Mouse (Mus musculus): ENCODE data around the gene Slc38a2.

Slc38a2 gene

GRCm38 (mm10) chr15:96720146-96720545 lies 20.6 kb upstream of the Slc38a2 start:
- CTCF ChIA-PET = no interaction called here

GRCm38 (mm10) chr15:96718466-96718865 lies 18.9 kb upstream of the Slc38a2 start:
- CTCF ChIA-PET = no interaction called here

GRCm38 (mm10) chr15:96717181-96717580 lies 17.7 kb upstream of the Slc38a2 start:
- CTCF ChIA-PET = no interaction called here

GRCm38 (mm10) chr15:96716371-96716770 lies 16.8 kb upstream of the Slc38a2 start:
- CTCF ChIA-PET = no interaction called here

GRCm38 (mm10) chr15:96715692-96716080 lies 16.2 kb upstream of the Slc38a2 start:
- CTCF ChIA-PET = no interaction called here

GRCm38 (mm10) chr15:96715079-96715691 lies 15.7 kb upstream of the Slc38a2 start:
- CTCF ChIA-PET = no interaction called here

GRCm38 (mm10) chr15:96714676-96715016 lies 15.1 kb upstream of the Slc38a2 start:
- CTCF ChIA-PET = no interaction called here

- CTCF ChIA-PET = interaction anchor here (0.6 kb wide), 2 partner anchors 11 to 171 kb away, joined by 3 read pairs; no protein-coding TSS in a partner anchor
Observed at GRCm38 (mm10) chr15:96713758-96714675, 14.5 kb upstream of the Slc38a2 start.

- CTCF ChIA-PET = interaction anchor here (1.4 kb wide), 1 partner anchor 9 kb away, joined by 3 read pairs; no protein-coding TSS in a partner anchor
Observed at GRCm38 (mm10) chr15:96712338-96712737, 12.8 kb upstream of the Slc38a2 start.

GRCm38 (mm10) chr15:96711664-96712063 lies 12.1 kb upstream of the Slc38a2 start:
- CTCF ChIA-PET = interaction anchor here (1.4 kb wide), 1 partner anchor 10 kb away, joined by 3 read pairs; no protein-coding TSS in a partner anchor

GRCm38 (mm10) chr15:96710352-96711114 lies 11.0 kb upstream of the Slc38a2 start:
- CTCF ChIA-PET = interaction anchor here (1.4 kb wide), 1 partner anchor 11 kb away, joined by 3 read pairs; no protein-coding TSS in a partner anchor

GRCm38 (mm10) chr15:96709491-96710351 lies 10.2 kb upstream of the Slc38a2 start:
- CTCF ChIA-PET = interaction anchor here (1.3 kb wide), 1 partner anchor 12 kb away, joined by 3 read pairs; no protein-coding TSS in a partner anchor

GRCm38 (mm10) chr15:96708976-96709490 lies 9.5 kb upstream of the Slc38a2 start:
- CTCF ChIA-PET = interaction anchor here (1.3 kb wide), 1 partner anchor 12 kb away, joined by 3 read pairs; no protein-coding TSS in a partner anchor

GRCm38 (mm10) chr15:96708428-96708827 lies 8.9 kb upstream of the Slc38a2 start:
- CTCF ChIA-PET = interaction anchor here (1.3 kb wide), 1 partner anchor 11 kb away, joined by 3 read pairs; no protein-coding TSS in a partner anchor

- CTCF ChIA-PET = no interaction called here
Observed at GRCm38 (mm10) chr15:96707936-96708335, 8.4 kb upstream of the Slc38a2 start.

- CTCF ChIA-PET = interaction anchor here (0.8 kb wide), 1 partner anchor 83 kb away, joined by 8 read pairs; no protein-coding TSS in a partner anchor
Observed at GRCm38 (mm10) chr15:96702466-96703031, 3.0 kb upstream of the Slc38a2 start.

- CTCF ChIA-PET = no interaction called here
Observed at GRCm38 (mm10) chr15:96700766-96701165, 1.2 kb upstream of the Slc38a2 start.

- CTCF ChIA-PET = interaction anchor here (0.6 kb wide), 1 partner anchor 105 kb away, joined by 3 read pairs; no protein-coding TSS in a partner anchor
Observed at GRCm38 (mm10) chr15:96698658-96699448, 677 bp downstream of the Slc38a2 start.
